Mouse (Mus musculus): ENCODE measurements around the gene Trp53bp2.

GRCm38 (mm10) chr1:182511073-182511472 lies 102.1 kb downstream of the Trp53bp2 start:
- TF ChIP-seq GATA1 (IDR thresholded peaks at IDR 0.05; ENCODE audit: borderline replicate concordance, low read length) (no peak), FLI1 (IDR thresholded peaks at IDR 0.05; ENCODE audit: low read length) (no peak)

Data from megakaryocyte, embryonic 14.5 days (primary cell).